Mouse (Mus musculus) mature B cell (primary cell): Measurements from ENCODE around the gene Tyk2.

ENCODE experiments used
- in situ Hi-C: fragments of 300-500 bp; cut with MboI; formaldehyde crosslinking; loops from 2 replicates; pipeline ENCODE4 v1.14.3; 2019

The Tyk2 gene

DNA sequence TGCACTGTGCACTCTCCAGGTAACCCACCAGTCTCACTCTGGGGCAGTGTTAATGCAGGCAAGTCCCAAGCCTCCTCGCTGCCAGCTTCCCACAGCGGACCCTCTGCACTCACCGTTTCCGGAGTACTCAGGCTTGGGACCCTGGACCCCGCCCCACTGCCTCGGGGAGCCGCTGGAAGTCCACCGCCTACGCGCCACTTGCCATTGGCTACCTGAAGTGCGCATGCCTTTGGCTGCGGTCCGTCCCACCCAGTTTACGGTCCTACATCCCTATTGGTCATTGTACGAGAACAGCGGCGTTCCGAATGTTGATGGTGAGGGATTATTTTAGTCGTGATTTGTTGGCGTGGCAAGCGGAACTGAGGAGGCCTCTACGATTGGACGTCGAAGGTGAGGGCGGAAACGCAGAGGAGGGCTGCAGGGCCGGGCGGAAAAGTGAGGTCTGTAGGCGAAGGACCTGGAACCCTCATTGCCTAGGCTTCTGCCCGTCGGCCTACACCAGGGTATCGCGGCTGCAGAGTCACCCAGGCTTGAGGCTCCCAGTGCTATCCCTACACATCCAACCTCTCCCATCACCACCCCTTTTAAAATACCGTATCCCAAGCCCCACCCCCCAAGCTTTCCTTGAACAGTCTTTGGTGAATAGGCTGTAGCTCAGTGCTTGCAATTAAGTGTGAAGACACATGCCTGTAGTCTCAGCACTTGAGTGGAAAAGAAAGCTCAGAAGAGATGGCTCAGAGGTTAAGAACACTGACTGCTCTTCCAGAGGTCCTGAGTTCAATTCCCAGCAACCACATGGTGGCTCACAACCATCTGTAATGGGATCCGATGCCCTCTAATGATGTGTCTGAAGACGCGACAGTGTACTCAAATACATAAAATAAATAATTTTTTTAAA, at the start of gene Tyk2:
TSS of gene Tyk2 (minus strand) at position 185 of the 898 bp plus-strand sequence.
- in situ Hi-C loops = loop anchor here (25.0 kb wide), 1 partner anchor 119 kb away; the partner anchor contains the start of genes Icam1 and Mrpl4

DNA sequence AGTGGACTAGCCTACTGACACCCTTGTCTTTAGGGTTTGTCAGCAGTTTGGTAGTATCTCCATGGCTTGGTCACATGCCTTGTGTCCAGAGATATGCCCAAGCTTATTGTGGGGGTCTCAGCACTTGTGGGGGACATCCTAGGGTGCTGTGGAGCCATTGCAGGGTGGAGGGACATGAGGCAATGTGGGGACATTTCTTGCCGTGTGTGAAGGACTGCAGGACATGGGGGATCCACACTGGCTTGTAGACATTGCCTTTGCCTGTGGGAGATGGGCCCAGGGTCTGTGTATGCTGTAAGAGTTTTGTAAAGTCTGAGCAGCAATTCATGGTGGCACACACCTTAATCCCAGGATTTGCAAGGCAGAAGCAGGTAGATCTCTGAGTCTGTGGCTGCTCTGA, 49.8 kb upstream of the Tyk2 start:
- in situ Hi-C loops = no loop called here

DNA sequence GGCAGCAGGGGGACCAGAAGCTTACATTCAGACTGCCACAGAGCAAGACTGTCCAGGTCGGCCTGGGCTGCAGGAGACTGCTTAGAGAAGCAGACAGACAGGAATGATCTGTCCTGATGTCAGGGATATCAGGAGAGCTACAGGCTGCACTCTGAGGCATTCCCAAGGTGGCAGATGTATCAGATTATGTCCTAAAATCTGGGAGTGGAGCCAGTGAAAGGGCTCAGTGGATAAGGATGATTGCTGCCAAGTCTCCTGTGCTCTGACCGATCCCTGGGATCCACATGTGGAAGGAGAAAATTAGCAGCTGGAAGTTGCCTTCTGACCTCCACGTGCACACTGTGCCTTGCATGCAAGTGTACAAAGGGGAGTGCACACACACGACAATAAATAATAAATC, 49.4 kb upstream of the Tyk2 start:
- in situ Hi-C loops = no loop called here

DNA sequence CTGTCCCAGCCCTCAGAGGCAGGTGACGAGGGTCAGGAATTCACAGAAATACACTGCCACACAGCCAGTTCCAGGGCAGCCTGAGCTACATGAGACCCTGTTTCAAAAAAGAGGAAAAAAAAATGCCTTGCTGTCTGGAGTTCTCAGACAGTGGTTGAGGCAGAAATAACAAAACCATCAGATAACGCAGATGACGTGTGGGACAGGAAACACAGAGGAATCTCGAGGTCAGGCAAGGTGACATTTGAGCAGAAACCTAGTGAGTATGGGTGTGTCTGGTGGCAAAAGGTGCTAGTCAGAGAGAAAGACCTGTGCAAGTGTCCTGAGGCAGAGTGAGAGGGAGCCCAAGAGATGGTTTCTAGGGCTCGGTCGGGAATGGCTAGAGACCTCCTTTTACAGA, 41.3 kb upstream of the Tyk2 start:
- in situ Hi-C loops = no loop called here

DNA sequence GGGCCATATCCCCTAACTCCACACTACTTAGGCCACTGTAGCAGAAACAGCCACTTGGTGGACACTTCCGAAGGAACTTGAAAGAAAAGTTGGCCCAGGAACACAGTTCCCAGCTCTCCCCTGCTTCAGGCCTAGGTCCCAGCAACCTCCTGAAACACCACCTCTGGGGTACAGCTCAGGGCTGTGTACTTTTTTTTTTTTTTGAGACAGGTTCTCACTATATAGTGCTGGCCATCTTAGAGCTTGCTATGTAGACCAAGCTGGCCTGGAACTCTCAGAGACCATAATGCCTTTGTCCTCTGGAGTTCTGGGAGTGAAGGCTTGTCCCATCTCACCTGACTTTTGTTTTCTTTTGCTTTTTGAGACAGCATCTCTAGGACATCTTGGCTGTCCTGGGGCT, 38.1 kb upstream of the Tyk2 start:
- in situ Hi-C loops = no loop called here

DNA sequence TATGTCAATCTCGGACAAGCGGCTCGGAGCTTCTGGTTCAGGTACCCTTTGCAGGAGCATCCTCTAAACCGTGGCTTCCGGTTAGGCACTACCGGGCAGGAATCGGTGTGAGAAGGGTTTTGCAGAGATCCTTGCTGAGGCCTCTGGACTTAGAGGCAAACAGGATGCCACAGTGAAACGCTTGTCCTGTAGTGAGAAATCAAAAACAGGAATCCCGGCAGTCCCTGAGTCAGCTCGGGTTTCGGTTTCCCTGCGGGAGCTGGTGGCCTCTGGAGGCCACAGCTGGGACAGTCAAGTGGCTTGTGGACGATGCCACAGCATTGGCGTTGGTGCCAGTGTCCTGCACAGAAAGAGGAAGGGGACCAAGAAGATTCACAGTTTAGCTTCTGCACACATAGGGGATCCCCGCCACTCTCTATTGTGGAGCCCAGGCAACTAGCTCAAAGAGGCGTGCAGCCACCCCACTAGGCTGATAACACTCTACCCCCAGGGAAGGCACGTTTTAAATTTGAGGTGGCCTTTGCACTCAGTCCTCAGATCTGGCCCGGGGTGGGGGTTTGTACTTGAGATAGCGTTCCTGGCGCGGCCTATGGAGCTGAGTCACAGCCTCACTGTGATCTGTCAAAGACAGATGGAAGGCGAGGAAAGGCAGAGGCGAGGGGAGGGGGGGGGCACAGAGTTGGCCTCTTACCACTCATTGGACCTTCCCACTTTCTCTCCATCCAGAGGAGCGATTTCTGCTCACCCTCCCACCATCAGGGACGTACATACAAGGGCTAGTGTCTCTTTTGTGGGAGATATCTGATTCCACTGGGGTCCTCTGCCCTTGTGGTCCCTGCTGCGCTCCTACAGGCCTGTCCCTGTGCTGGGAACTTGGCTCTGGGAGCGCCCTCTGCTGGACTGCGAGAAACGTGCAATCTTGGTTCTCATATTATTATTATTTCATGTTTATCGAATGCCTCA, 37.4 kb upstream of the Tyk2 start:
- in situ Hi-C loops = no loop called here

DNA sequence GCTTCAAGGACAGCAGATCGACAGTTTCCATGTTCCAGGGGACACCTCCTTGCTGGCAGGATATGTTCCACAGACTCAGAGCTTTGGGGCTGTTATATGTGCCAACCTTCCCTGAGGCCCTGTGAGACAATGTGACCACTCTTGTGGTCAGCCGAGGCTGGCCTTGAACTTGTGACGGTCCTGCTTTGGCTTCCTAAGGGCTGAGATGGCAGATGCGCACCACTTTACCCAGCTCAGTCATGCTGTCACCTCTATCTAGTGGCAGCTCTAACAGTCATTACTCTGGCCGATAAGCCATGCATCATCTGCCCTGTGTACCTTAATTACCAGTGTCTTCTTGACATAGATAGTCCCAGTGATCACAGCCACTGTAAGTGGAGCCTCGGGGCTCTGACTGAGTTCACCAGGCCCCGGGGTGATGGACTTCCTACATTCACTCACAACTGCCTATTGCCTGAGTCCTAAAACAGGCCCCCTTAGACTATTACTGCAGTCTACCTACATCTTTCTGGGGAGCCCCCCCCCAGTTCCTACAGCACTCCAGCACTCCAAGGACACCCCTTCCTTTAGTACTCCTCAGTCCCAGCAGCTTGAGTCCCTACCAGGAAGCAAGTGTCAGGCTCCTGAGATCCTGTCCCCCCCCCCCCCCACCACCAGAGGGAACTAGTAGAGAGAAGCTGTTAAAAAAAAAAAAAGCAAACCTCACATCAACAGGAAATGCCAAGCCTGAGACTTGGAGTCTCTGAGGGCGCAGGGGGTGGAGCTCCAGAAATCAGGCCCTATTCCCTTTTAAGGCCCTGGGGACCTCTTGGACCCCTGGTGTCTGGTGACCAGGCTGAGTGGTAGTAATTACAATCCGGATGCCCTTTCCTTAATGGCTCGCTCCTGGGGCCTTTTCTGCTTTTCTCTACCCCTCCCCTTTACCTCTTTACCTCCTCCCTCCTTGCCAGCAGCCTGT, 36.4 kb upstream of the Tyk2 start:
- in situ Hi-C loops = no loop called here

DNA sequence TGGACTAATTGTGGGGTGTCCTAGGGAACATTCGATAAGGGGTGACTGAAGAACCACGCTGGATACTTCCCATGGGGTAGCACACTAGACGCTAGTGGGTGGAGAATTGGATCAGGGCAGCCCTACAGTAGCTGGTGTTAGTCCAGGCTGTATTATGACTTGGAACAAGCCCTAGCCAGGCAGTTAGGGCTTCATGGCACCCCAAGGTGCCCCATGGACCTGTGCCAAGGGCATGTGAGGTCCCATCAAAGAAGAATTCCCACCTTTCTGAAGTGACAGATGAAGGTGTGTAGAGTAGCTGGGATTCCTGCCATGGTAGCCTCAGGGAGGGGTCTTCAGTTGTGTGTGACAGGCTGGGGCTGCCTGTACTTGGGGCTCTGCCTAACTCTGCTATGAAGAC, 35.5 kb upstream of the Tyk2 start:
- in situ Hi-C loops = no loop called here

DNA sequence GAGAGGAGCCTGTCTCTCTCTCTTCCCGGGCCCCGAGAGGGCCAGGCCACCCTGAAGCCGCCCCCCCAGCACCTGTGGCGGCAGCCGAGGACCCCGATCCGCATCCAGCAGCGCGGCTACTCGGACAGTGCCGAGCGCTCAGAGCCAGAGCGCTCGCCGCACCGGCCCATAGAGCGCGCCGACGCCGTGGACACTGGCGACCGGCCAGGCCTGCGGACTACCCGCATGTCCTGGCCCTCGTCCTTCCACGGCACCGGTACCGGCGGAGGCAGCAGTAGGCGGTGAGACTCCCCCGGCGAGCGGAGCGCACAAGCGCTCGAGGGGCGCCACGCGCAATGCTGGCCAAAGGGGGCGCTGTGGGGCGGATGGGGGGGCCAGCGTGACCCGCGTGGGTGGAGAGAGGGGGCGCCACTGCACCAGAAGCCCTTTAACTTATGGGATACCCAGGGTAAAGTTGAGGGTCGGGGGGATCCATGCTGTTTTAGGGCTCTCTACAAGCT, 35.0 kb upstream of the Tyk2 start:
- in situ Hi-C loops = no loop called here

DNA sequence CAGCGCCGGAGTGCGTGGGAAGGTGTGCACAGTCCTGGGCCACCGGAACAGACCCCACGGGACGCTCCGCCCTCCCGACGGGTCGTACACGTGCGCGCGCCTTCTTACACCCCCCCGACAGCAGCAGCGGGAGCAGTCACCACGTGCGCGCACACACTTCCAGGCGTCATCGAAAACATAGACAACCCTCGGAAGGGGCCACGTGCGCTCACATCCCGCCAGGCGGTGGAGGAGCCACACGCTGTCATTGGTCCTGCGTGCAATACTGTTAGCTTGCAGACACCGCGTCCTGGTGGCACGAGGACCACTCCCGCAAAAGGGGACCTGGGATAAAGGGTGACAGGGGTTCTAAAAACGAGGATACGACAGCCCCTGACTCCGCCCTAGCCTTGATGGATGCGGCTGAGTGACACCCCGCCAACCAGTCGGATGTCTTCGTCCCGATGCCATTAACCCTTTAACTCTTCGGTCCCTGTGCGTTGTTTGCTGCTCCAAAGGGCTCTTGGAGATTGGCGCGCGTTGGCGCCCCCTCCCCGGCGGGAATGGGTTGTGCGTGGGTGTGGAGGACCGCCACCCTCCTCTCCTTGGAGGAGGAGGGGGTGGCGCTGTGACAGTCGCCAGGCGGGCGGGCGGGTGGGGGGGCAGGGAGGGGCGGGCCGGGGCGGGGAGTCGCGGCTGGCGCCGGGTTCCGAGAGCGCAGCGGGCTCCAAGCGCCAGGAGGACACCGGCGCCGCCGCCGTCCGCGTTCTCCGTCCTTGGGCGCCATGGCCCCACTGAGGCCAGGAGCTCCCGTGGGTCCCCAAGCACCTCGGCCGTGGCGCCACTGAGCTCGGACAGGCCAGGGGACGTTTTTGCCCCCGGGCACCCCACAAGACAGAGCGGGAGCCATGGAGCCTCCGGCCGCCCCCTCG, 34.3 kb upstream of the Tyk2 start, which contains the start of gene Pde4a:
TSS of gene Pde4a (plus strand) at position 674 of the 911 bp plus-strand sequence.
- in situ Hi-C loops = no loop called here

DNA sequence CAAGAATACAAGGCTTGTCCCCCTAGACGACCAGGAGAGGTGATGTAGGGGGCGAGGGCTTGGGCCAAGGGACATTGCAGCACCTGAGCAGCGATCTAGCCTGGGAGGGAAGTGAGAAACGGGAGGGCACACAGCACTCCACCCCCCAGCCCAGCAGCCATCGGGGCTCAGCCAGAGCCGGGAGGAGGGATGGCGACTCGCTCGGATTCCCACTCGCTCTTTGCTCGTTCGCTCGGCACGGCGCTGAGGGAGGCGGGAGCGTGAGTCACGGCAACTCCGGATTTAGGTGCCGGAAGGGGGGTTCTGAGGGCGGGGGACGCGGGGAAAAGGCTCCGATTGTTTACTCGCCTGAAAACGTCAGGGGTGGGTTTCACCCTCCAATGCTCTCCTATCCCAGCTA, 33.0 kb upstream of the Tyk2 start:
- in situ Hi-C loops = no loop called here

DNA sequence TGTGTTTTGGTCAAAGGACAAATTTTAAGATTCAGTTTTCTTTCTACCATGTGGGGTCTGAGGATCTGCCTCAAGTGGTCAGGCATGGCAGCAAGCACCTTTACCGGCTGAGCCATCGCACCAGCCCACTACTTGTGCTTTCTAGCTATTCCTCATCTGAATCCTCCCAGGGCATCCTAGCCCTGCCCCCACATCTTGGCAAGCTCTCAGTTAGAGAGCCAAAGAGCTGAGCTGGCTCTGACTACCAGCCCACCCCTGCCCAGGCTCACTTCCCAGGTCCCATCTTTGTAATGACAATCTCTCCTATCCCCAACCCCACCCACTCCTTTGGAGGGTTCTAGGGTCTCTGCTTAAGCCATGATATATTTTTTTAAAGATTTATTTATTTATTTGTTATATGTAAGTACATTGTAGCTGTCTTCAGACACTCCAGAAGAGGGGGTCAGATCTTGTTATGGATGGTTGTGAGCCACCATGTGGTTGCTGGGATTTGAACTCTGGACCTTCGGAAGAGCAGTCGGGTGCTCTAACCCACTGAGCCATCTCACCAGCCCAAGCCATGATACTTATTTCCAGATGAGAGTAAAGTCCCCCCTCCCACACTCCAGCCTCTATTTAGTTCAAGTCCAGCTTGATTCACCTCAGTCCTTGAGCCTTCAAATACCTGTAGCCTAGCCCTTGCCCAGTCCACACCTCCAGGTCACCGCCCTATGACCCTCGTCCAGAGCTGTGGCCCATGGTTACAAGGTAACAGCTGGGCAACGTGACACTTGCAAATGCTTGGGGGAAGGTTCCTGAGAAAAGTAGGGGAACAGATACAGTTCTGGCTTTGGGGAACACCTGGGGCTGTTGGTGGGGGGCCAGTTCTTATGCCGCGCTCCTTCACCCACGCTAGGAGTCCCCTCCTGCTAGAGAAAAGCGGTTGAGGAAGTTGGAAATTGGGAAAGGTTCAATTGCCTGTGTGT, 32.3 kb upstream of the Tyk2 start:
- in situ Hi-C loops = no loop called here

DNA sequence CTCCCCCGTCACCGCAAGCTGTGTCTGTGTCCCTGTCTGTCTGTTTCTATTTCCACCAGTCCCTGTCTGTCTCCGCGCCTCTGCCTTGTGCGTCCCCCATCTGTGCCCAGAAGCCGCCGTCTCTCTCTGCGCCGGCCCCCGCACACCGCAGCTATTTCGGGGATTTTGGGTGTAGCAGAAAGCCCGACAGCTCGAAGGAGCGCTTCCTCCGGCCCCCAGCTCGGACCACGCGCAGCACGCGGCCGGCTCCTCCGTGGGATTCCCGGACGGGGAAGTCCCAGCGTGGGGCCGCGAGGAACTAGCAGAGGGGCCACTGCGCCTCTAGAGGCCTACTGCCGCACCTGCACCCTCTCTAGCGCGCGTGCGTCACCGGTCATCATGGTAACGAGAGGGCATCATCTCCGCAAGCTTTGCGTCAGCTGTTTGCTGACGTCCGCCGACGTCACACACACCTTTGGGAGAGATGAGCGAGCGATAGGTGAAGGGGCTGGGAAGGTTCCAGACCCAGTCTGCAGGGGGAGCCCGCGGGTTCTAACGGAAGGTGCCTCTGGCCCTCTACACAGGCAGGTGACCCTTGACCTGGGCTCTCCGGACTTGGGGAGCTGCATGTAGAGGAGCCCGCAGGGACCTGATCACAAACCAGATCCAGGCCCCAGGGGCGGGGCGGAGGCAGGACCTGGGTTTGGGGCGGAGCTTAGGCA, 30.3 kb upstream of the Tyk2 start:
- in situ Hi-C loops = no loop called here

DNA sequence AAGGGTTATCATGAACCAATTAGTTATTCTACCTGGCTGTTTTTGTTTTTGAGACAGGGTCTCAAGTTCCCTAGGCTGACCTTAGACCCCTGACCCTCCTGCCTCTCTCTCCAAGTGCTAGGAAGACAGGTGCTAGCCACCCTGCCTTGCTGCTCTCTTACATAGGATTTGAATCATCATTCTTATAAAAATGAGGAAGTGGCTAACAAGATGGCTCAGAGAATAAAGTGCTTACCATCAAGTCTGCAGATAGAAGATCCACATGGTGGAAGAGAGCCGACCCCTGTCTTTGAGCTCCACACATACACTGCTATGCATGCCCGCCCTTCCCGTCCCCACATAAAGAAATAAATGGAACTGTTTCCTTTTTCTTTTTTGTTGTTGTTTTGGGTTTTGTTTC, 23.7 kb upstream of the Tyk2 start:
- in situ Hi-C loops = no loop called here

DNA sequence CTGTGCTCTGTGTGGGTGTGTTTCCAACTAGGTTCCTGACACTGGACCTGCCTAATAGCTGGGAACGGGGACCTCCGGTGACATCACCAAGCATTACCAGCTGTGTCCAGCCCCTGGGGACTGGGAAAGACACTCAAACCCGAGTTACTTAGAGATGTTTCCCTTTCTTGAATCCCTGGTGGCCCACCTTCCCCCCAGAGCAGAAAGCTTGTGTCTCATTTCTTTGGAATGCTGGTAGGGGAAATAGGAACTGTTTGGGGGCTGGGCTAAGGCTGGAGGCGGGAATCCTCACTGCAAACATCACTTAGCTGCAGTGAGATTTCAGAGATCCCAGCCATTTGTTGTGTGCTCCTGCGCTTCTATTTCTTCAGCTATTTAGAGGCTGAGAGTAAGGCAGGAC, 22.8 kb upstream of the Tyk2 start:
- in situ Hi-C loops = no loop called here

DNA sequence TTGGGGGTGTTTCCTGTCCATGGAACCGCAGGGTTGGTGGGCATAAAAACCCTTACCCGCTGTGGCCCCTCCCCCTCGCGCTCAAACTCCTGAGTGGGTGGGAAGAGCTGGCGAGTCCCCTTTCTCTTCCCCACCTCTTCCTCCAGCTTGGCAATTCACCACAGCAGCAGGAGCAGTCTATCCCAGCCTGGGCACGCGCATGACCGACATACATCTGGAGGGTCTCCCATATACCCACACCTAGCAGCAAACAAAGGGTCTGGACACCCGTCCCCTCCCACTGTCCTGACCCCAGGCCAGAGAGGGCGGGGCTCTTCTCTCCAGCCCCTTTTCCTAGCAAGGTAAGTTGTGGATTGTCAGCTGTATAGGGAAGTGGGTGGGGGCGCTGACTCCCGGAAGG, 22.3 kb upstream of the Tyk2 start:
- in situ Hi-C loops = no loop called here

DNA sequence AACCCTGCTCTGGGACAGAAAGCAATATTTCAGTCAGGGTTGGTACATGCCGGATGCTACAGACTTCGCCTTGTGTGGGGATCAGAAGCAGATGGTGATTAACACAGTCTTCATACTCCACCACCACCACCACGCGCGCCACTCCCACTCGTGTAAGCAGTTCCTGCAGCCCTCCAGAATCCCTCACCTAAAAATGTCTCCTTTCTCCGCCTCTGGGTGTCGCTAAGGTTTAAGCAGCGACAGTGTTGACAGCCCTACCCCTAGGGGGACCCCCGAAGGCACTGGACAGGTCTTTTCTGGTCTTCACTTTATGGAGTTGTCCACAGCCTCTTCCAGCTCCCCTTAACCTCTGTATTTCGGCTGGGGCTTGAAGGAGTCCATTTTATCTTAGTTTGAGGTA, 21.7 kb upstream of the Tyk2 start:
- in situ Hi-C loops = no loop called here
